Mouse (Mus musculus): ENCODE results near the gene Man1b1. TPM values are rescaled to one million over a fixed set of nuclear protein-coding genes. Genes with fewer than 3 reads are reported as not detected.

The Man1b1 gene
- polyA plus RNA-seq, 1 experiment from 2014 or later: 53.2 TPM

DNA sequence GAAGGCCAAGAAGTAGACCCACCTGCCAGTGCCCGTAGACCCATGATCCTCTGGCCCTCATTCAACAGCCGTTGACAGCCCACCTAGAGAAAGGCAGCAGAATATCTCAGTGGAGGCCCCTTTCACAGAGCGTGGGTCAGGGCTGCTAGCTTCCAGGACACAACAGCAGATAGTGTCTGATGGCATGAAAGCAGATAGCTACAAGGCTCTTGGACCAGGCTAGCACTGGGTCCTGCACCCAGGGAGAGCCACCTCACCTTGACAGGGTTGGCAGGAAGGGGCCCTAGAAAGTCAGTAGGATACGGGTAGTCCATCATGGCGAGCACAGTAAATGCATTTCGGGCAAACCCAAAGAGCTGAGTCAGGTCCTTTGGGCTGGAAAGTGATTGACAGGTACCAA lies 22.1 kb downstream of the Man1b1 start:
- no peak overlapping the region for H3K4me2 ChIP-seq
- 89% methylated on average over 6 of the region's 6 CpGs for WGBS
- ATAC-seq (replicated peaks; ENCODE audit: low FRiP score): no peak

DNA sequence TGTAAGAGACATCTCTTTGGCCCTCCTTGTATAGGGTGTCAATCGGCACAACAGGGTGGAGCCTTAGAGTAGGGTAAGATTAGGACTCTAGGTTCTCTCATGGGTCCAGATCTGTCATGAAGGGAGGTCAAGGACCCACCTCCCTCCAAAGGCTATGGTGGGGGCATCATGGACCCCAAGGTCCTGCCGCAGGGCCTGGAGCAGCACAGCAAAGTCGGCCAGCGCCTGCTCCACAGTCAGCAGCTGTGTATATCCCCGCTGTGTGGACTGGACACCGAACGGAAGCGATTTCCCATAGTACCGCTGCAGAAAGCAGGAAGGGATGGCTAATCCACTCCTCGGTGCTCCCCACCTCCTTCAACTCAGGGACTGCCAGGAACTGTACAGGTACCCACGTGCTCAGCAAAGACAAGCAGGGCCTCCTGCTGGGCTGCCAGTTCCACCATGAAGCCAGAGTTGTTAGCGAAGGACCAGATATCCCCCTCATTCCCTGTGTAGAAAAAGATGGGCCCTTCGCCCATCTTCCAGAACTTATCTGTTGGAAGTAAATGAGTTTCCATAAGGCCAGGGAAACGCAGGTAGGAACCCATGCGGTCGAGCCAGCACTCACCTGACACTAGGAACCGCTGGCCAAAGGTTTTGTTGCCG lies 23.4 kb downstream of the Man1b1 start:
- H3K27ac ChIP-seq: no peak overlapping the region

More for the DNA sequence above, 22.1 kb downstream of the Man1b1 start:
- Histone ChIP-seq H3K27ac (no peak overlapping the region), H3K9me3 (replicated peaks) (no peaks in the 10 kb centered on the region), H3K36me3 (peaks cover 42% of the 10 kb centered on the region), H3K4me3 (replicated peaks) (no peak overlapping the region), H3K9ac (no peak overlapping the region), H3K4me1 (peaks cover 23% of the 10 kb centered on the region), H3K27me3 (no peaks in the 10 kb centered on the region)

DNA sequence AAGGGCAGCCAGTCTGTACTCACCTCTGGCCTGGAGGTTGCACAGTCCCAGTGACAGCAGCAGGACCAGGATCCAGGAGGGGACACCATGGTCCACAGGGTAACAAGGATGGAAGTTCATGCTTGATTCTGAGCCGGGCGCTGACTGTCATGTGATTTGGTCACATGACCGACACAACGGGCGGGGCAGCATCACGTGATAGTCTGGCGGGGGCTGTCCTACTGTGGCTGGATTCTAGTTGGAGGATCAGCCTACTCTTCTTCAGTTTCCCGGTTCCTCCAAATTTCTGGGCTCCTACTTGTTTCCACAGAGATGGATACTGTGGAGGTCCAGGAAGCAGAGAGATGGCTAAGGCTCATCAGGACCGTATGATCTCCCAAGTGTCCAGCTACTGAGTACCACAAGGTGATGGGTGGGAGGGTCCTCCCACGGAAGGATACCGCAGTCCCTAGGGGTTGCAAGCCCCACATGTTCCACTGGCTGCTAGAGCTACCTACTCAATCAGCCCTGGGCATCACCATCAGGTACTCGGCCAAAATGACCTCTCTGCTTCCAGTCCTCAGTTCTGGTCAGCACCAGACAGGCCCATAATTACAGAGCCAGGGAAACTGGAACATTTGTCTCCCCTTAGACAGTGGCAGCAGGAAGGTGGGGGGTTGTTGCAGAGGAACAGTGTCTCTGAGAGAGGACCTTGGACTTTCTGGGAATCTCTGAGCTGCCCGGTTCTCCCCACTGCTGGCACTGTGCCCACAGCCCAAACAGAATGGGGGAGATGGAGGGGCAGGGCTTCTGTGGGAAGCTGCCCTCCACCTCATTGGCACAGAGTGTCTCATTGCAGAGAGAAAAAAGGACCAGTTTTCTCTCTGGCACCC lies 24.3 kb downstream of the Man1b1 start, which contains the start of gene Dpp7:
Gene Dpp7 (minus strand): TSS at position 152 of the 872 bp plus-strand sequence.
- no peak within 1 kb of the TSS for H3K27ac ChIP-seq
- peak; percentile 82 for ATAC-seq (replicated peaks; ENCODE audit: low FRiP score)
- H3K9ac ChIP-seq: peak within 1 kb of the TSS; percentile 51
- no peaks in the 10 kb centered on the region for H3K9me3 ChIP-seq (replicated peaks)
- 2% methylated on average over 13 of the region's 13 CpGs for WGBS
- H3K4me2 ChIP-seq: peak within 1 kb of the TSS; percentile 92
- peak within 1 kb of the TSS; percentile 61 for H3K4me3 ChIP-seq (replicated peaks)
- no peaks in the 10 kb centered on the region for H3K27me3 ChIP-seq
- peaks cover 19% of the 10 kb centered on the region for H3K36me3 ChIP-seq
- H3K4me1 ChIP-seq: peaks cover 24% of the 10 kb centered on the region

More for the DNA sequence above, 23.4 kb downstream of the Man1b1 start:
- Histone ChIP-seq H3K4me1 (peaks cover 23% of the 10 kb centered on the region), H3K4me3 (replicated peaks) (peak overlapping the region; percentile 61), H3K4me2 (peak overlapping the region; percentile 92), H3K9ac (peak overlapping the region; percentile 51), H3K27me3 (no peaks in the 10 kb centered on the region), H3K9me3 (replicated peaks) (no peaks in the 10 kb centered on the region), H3K36me3 (peaks cover 28% of the 10 kb centered on the region)
- WGBS: 36% methylated on average over 18 of the region's 18 CpGs
- no peak; the same call in 1 of the 2 replicates for ATAC-seq (replicated peaks; ENCODE audit: low FRiP score)

DNA sequence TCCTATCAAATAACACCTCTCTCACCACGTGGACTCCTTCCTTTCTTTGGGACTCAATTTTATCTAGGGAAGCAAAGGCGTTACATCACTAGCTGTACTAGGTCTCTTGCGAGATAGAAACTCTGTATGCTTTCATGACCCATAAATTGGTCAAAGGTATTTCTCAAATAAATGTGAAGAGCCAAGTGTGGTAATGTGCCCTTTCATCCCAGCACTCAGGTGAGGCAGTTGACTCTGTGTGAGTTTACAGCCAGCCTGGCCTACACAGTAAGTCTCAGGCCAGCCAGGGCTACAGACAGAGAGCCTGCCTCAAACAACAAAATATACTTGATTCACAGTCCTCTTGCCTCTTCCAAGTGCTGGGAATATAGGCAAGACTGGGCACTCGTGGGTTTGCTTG lies 27.7 kb downstream of the Man1b1 start:
- ATAC-seq (replicated peaks; ENCODE audit: low FRiP score): no peak
- H3K27me3 ChIP-seq: peaks cover 8% of the 10 kb centered on the region; the same call in 1 of the 2 replicates
- no peak overlapping the region for H3K27ac ChIP-seq
- H3K4me2 ChIP-seq: no peak overlapping the region
- no peak overlapping the region for H3K9ac ChIP-seq
- WGBS: 73% methylated on average over 4 of the region's 4 CpGs
- H3K36me3 ChIP-seq: no peaks in the 10 kb centered on the region
- H3K4me3 ChIP-seq (replicated peaks): no peak overlapping the region
- no peaks in the 10 kb centered on the region for H3K9me3 ChIP-seq (replicated peaks)
- peaks cover 56% of the 10 kb centered on the region for H3K4me1 ChIP-seq

DNA sequence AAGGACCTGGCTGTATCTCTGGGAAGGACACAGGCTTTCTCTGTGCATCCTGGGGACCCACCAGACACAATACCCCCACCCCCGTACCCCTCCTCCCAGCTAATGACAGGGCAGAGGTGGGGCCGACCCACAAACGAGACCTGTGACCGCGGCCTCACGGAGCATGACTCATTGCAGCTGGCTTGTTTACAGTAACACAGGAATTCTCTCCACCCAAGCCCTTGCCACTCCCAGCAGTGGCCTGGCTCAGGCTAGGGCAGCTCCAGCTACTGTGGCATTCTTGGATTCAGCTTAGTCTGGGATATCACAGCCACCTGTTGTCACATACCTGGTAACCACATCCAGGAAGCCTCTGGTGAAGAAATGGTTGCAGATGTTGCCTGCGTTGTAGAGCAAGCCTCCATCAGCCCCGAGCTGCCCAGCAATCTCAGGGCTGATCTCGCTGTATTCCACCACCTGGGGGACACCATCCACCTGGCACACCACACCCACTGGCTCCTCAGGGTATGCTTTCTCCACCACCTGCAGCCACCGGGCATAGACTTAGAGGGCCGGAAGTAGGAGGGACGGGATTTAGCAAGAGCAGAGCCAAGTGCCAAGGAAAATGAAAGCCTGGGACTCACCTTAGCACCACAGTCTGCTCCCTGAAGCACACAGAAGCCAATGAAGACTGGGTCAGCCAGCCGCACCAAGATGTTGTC lies 31.5 kb downstream of the Man1b1 start:
- WGBS: 52% methylated on average over 13 of the region's 13 CpGs
- Histone ChIP-seq H3K27me3 (peaks cover 19% of the 10 kb centered on the region; the same call in 1 of the 2 replicates), H3K36me3 (no peaks in the 10 kb centered on the region), H3K9me3 (replicated peaks) (no peaks in the 10 kb centered on the region), H3K9ac (no peak overlapping the region), H3K4me3 (replicated peaks) (no peak overlapping the region), H3K4me1 (peaks cover 38% of the 10 kb centered on the region), H3K27ac (no peak overlapping the region), H3K4me2 (peak overlapping the region; percentile 95; the same call in 1 of the 2 replicates)
- 0 out of 2 replicates have a peak, but pooled peaks have one; percentile 10 for ATAC-seq (replicated peaks; ENCODE audit: low FRiP score)

DNA sequence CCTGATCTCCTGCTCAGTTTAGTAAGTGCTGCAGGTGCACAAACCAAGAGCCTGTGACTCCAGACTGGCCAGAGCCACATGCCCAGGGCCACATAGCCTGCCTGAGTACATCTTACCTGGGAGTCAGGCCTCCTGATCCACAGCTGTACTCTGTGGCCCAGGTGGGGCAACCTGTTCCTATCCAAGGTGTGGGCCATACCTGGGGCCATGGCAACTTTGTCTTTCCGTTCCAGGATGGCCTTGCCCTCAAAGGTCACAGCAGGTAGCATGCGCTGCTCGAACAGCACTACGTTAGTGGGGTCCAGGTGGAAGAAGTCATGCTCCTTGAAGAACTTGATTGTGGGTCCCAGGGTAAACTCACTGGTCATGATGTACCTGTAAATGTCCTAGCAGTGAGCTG lies 32.2 kb downstream of the Man1b1 start:
- H3K4me2 ChIP-seq: peak overlapping the region; percentile 95
- no peak overlapping the region for H3K27ac ChIP-seq
- H3K9me3 ChIP-seq (replicated peaks): no peaks in the 10 kb centered on the region
- 87% methylated on average over 4 of the region's 4 CpGs for WGBS
- H3K9ac ChIP-seq: no peak overlapping the region
- H3K36me3 ChIP-seq: no peaks in the 10 kb centered on the region
- peak overlapping the region; percentile 64; the same call in 1 of the 2 replicates for H3K4me3 ChIP-seq (replicated peaks)
- ATAC-seq (replicated peaks; ENCODE audit: low FRiP score): no peak
- H3K4me1 ChIP-seq: peaks cover 38% of the 10 kb centered on the region
- H3K27me3 ChIP-seq: peaks cover 21% of the 10 kb centered on the region; the same call in 1 of the 2 replicates

DNA sequence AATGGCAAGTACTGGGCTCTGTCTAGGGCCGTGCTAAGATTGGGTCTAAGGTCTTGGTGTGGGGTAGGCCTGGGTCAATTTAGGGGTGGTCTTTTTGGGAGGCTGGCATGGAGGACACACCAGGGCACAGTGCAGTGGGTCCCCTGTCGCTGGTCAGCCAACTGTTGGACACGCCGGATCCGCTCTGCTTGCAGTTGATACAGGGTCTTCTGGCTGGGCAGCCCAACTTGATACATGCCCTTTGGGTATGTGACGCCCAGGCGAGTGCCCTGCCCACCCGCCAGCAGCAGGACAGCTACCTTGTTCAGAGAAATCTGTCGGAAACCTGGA lies 32.6 kb downstream of the Man1b1 start:
- Histone ChIP-seq H3K9me3 (replicated peaks) (no peaks in the 10 kb centered on the region), H3K4me1 (peaks cover 38% of the 10 kb centered on the region), H3K27me3 (peaks cover 22% of the 10 kb centered on the region; the same call in 1 of the 2 replicates), H3K36me3 (no peaks in the 10 kb centered on the region), H3K4me2 (peak overlapping the region; percentile 95), H3K9ac (peak overlapping the region; percentile 60), H3K27ac (no peak overlapping the region), H3K4me3 (replicated peaks) (peak overlapping the region; percentile 64)
- ATAC-seq (replicated peaks; ENCODE audit: low FRiP score): peak; percentile 4; the same call in 1 of the 2 replicates
- WGBS: 28% methylated on average over 9 of the region's 9 CpGs

DNA sequence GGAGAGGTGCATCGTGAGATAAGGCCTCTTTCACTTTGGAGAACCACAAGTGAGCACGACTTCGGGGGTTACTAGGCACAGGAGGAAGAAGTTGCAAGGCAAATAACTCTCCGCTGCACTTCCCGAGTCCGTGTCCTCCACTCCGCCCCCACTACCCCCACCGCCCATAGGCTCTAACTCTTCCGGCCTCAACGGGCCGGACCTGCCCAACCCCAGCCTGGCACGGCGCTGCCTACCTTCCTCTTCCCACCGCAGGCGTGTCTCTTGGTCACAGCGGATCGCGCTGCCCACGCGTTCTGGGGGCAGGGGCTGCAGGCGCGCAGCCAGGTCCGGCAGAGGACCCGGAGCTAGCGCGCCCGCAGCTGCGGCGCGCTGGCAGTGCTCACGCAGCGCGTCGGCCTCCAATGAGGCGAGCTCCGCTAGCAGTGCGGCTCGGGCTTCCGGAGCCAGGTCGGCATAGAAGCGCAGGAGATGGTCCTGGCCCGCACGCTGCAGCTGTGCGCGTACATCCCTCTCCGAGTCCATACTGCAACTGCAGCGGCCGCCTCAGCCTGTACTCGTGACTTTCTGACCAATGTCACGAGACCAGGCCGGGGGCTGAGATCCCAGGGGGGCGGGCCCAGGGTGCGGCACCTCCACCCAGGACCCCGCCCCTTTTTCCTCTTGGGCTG lies 33.1 kb downstream of the Man1b1 start, which contains the start of gene Uap1l1:
Gene Uap1l1 (minus strand): TSS at position 592 of the 671 bp plus-strand sequence.
- Histone ChIP-seq H3K36me3 (no peaks in the 10 kb centered on the region), H3K4me3 (replicated peaks) (peak within 1 kb of the TSS; percentile 64), H3K9me3 (replicated peaks) (no peaks in the 10 kb centered on the region), H3K27me3 (peaks cover 22% of the 10 kb centered on the region; the same call in 1 of the 2 replicates), H3K4me2 (peak within 1 kb of the TSS; percentile 95), H3K9ac (peak within 1 kb of the TSS; percentile 60), H3K4me1 (peaks cover 38% of the 10 kb centered on the region), H3K27ac (peak within 1 kb of the TSS; percentile 52; the same call in 1 of the 2 replicates)
- peak; percentile 84 for ATAC-seq (replicated peaks; ENCODE audit: low FRiP score)
- under 1% methylated on average over 54 of the region's 54 CpGs for WGBS

DNA sequence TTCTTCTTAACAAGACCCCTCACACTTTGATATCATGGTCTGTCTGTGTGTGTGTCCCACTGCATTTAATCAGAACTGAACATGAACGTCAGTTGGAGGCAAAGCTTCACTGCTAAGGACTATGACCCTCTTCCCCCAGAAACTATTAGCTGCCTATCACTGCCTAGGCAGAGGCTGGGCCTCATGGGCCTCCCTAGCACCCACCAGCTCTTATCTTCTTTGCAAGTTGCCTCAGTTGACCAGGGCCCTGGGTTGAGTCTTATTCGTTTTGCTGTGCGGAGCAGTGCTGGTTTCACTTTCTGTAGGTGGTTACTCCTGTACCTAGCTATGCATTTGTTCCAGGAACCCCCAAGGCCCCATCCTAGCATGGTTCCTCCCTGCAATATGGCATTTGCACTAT lies 37.9 kb downstream of the Man1b1 start:
- no peaks in the 10 kb centered on the region for H3K9me3 ChIP-seq (replicated peaks)
- no peak overlapping the region for H3K9ac ChIP-seq
- 91% methylated on average over 3 of the region's 3 CpGs for WGBS
- no peak overlapping the region for H3K4me2 ChIP-seq
- ATAC-seq (replicated peaks; ENCODE audit: low FRiP score): no peak
- H3K4me3 ChIP-seq (replicated peaks): no peak overlapping the region
- peaks cover 30% of the 10 kb centered on the region for H3K4me1 ChIP-seq
- H3K27me3 ChIP-seq: peaks cover 14% of the 10 kb centered on the region; the same call in 1 of the 2 replicates
- peaks cover 2% of the 10 kb centered on the region; the same call in 1 of the 2 replicates for H3K36me3 ChIP-seq
- no peak overlapping the region for H3K27ac ChIP-seq

DNA sequence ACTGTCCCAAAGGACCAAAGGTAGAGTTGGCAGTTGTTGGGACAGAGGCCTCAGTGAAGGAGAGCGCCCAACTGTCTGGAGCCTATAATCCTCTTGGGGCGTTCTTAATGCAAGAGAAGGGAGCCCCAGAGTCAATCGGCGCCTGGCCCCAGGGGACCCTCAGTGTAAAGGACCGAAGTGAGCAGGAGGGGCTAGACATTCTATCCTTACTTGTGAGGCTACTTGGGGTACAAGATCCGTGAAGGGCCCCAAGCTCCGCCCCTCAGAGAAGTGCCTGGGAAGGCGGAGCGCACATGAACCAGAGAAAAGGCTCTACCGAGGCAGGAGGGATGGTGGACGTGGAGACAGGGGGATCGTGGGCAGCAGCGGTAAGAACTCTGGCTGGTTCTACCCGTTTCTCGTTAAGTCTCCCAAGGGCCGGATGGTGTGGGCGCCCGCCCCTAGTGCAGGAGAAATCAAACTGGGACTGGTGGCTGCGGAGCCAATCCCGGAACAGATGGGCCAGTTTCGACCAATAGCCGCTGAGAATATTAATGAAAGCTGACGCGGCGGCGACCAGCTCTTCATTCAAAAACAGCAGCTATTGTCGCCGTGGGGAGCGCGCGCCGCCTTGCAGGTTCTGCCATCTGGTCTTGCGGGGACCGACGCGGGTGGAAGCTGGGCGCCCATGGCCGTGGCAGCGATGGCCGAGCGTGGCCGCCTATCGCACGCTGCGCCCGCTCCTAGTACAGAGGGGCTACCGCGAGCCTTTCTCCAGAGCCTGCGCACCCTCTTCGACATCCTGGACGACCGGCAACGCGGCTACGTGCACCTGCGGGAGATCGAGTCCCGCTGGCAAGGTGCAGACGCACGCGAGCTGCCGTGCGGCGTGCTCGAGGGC lies 39.9 kb downstream of the Man1b1 start, which contains the start of gene Sapcd2:
Gene Sapcd2 (plus strand): TSS at position 558 of the 880 bp plus-strand sequence.
- Histone ChIP-seq H3K4me2 (peak within 1 kb of the TSS; percentile 97), H3K4me3 (replicated peaks) (peak within 1 kb of the TSS; percentile 73), H3K36me3 (peaks cover 21% of the 10 kb centered on the region), H3K27ac (peak within 1 kb of the TSS; percentile 89), H3K4me1 (peaks cover 27% of the 10 kb centered on the region), H3K9ac (peak within 1 kb of the TSS; percentile 65), H3K27me3 (peaks cover 8% of the 10 kb centered on the region; the same call in 1 of the 2 replicates), H3K9me3 (replicated peaks) (no peaks in the 10 kb centered on the region)
- 1% methylated on average over 65 of the region's 65 CpGs for WGBS
- ATAC-seq (replicated peaks; ENCODE audit: low FRiP score): peak; percentile 93
